Mouse (Mus musculus): ENCODE results near the gene Plcd1. TPM values are rescaled to one million over a fixed set of nuclear protein-coding genes. Genes with fewer than 3 reads are reported as not detected.
A peak's percentile ranks its signal among the peaks of the same experiment; 100 is the strongest.

The Plcd1 gene
- polyA plus RNA-seq, 1 experiment from 2014 or later = 16.6 TPM

DNA sequence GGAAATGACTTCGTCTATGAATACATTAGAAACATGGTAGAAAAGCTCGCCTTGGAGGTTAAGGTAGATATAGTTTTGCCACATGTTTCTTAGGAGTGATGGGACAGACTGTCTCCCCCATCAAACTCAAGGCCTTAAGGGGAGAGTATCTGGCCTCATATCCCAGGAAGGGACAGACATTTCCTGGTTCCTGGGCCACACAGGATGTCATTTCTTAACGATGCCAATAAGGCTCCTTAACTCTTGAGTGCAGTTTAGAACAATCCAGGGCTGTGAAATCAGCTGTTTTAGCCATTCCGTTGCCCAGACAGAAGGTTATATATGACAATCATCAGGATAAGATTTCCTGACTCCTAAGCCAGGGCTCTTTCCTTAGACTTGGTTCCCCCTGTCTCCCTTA, 62.3 kb downstream of the Plcd1 start:
- Histone ChIP-seq H3K4me2 (no peak overlapping the region), H3K9ac (replicated peaks) (no peak overlapping the region), H3K4me1 (peaks cover 50% of the 10 kb centered on the region), H3K27me3 (replicated peaks) (no peaks in the 10 kb centered on the region), H3K9me3 (replicated peaks) (no peaks in the 10 kb centered on the region), H3K4me3 (replicated peaks) (no peak overlapping the region), H3K36me3 (peaks cover 5% of the 10 kb centered on the region), H3K27ac (replicated peaks) (no peak overlapping the region)
- no peak for ATAC-seq (ENCODE audit: low FRiP score)
- WGBS = 87% methylated on average over 4 of the region's 4 CpGs

- no peak overlapping the region for H3K4me3 ChIP-seq (replicated peaks)
- H3K9me3 ChIP-seq (replicated peaks) = no peaks in the 10 kb centered on the region
- peaks cover 5% of the 10 kb centered on the region for H3K36me3 ChIP-seq
- no peaks in the 10 kb centered on the region for H3K27me3 ChIP-seq (replicated peaks)
- no peak overlapping the region for H3K27ac ChIP-seq (replicated peaks)
- ATAC-seq (ENCODE audit: low FRiP score) = no peak
- WGBS = 47% methylated on average over 7 of the region's 7 CpGs
- H3K4me1 ChIP-seq = peaks cover 39% of the 10 kb centered on the region
- H3K9ac ChIP-seq (replicated peaks) = no peak overlapping the region
- no peak overlapping the region for H3K4me2 ChIP-seq
Observed at GRCm38 (mm10) chr9:119029568-119029967, 63.7 kb downstream of the Plcd1 start.

DNA sequence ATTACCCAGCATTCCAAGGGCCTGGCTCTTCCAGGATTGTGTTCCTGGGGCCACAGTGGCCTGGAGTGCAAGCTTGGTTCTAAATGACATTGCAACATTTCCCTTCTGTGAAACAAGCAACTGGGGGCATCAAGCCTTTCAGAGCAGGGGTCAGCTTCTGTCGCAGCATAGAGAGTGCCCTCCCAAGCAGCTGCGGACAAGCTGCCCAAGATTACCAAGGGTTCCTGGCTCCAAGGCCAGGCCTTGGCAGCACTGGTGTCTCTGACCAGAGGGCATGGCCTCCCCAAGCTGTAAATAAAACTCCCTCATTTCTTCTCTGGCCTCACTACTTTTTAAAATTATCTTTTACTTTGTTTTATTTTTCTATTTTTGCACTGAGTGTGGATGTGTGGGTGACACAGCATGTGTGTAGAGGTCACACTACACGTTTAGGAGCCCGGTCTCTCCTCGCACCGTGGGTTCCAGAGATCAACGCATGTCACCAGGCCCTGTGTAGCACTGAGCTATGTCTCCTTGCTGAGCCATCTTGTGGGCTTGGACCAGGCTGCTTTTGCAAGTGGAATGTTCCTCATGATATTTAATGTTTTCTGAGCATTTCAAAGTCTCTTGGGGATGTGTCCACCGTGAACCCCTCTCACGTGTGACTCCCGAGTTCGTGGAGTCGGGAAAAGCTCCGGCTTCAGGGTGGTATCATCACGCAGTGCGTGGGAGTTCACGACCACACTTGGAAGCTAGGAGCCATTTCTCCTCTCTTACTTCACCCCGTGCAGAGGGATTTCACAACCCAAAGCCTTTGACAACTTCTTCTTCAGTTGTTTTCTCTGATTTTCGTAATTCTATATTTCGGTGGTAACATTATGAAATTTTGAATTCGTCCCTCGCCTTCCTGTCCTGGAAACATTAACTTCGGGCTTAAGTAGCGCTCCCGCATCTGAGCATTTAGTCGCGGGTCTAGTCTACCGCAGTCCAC, 64.8 kb downstream of the Plcd1 start:
- H3K36me3 ChIP-seq = peaks cover 5% of the 10 kb centered on the region
- peaks cover 28% of the 10 kb centered on the region for H3K4me1 ChIP-seq
- H3K9me3 ChIP-seq (replicated peaks) = no peaks in the 10 kb centered on the region
- no peaks in the 10 kb centered on the region for H3K27me3 ChIP-seq (replicated peaks)
- no peak for ATAC-seq (ENCODE audit: low FRiP score)
- H3K4me2 ChIP-seq = no peak overlapping the region
- H3K9ac ChIP-seq (replicated peaks) = no peak overlapping the region
- 96% methylated on average over 27 of the region's 27 CpGs for WGBS
- H3K4me3 ChIP-seq (replicated peaks) = no peak overlapping the region
- H3K27ac ChIP-seq (replicated peaks) = no peak overlapping the region

GRCm38 (mm10) chr9:119027337-119027736, 66.0 kb downstream of the Plcd1 start:
- H3K4me1 ChIP-seq = peaks cover 17% of the 10 kb centered on the region
- no peak overlapping the region for H3K27ac ChIP-seq (replicated peaks)
- ATAC-seq (ENCODE audit: low FRiP score) = no peak
- no peak overlapping the region for H3K9ac ChIP-seq (replicated peaks)
- WGBS = 89% methylated on average over 7 of the region's 7 CpGs
- no peak overlapping the region for H3K4me3 ChIP-seq (replicated peaks)
- H3K27me3 ChIP-seq (replicated peaks) = no peaks in the 10 kb centered on the region
- peaks cover 5% of the 10 kb centered on the region for H3K36me3 ChIP-seq
- no peaks in the 10 kb centered on the region for H3K9me3 ChIP-seq (replicated peaks)
- H3K4me2 ChIP-seq = no peak overlapping the region

GRCm38 (mm10) chr9:119025832-119026331, 67.4 kb downstream of the Plcd1 start:
- Histone ChIP-seq H3K9me3 (replicated peaks) (no peaks in the 10 kb centered on the region), H3K27me3 (replicated peaks) (no peaks in the 10 kb centered on the region), H3K36me3 (peaks cover 5% of the 10 kb centered on the region), H3K4me2 (no peak overlapping the region), H3K4me3 (replicated peaks) (no peak overlapping the region), H3K27ac (replicated peaks) (no peak overlapping the region), H3K4me1 (0 out of 2 replicates have a peak, but pooled peaks cover 4% of the 10 kb centered on the region), H3K9ac (replicated peaks) (no peak overlapping the region)
- 86% methylated on average over 7 of the region's 7 CpGs for WGBS
- ATAC-seq (ENCODE audit: low FRiP score) = no peak

DNA sequence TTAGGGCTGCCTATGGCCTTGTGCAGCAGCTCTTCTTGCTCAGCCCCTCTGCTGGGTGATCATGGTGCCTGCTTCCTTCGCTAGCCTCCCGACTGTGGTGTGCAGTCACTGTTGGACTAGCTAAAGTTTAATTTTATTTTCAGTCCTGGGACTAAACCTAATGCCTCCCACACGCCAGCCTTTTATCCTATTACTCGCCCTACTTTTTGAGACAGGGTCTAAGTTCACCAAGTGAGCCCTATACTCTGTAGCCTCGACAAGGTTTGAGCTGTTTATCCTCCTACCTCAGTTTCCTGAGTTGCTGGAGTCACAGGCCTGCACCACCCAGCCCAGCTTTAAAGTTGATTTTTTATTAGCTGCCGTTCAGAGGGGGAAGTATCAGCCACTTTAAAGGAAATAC, 68.0 kb downstream of the Plcd1 start:
- no peak for ATAC-seq (ENCODE audit: low FRiP score)
- 84% methylated on average over 6 of the region's 6 CpGs for WGBS

GRCm38 (mm10) chr9:119021731-119022130, 71.6 kb downstream of the Plcd1 start:
- no peak overlapping the region for H3K9ac ChIP-seq (replicated peaks)
- no peak for ATAC-seq (ENCODE audit: low FRiP score)
- no peaks in the 10 kb centered on the region for H3K9me3 ChIP-seq (replicated peaks)
- H3K4me2 ChIP-seq = no peak overlapping the region
- H3K36me3 ChIP-seq = peaks cover 9% of the 10 kb centered on the region
- 0 out of 2 replicates have a peak, but pooled peaks cover 4% of the 10 kb centered on the region for H3K4me1 ChIP-seq
- no peaks in the 10 kb centered on the region for H3K27me3 ChIP-seq (replicated peaks)
- no peak overlapping the region for H3K4me3 ChIP-seq (replicated peaks)
- no peak overlapping the region for H3K27ac ChIP-seq (replicated peaks)
- 73% methylated on average over 7 of the region's 7 CpGs for WGBS

More for the DNA sequence above, 68.0 kb downstream of the Plcd1 start:
- Histone ChIP-seq H3K4me1 (0 out of 2 replicates have a peak, but pooled peaks cover 4% of the 10 kb centered on the region), H3K4me2 (no peak overlapping the region), H3K9ac (replicated peaks) (no peak overlapping the region), H3K9me3 (replicated peaks) (no peaks in the 10 kb centered on the region), H3K36me3 (peaks cover 5% of the 10 kb centered on the region), H3K27ac (replicated peaks) (no peak overlapping the region; the same call in 1 of the 2 replicates), H3K4me3 (replicated peaks) (no peak overlapping the region), H3K27me3 (replicated peaks) (no peaks in the 10 kb centered on the region)

Small RNAs within 50 kb of the gene (microRNA-seq; reads per million reads assigned to microRNA genes)
- gene Mir26a-1 = 3.8 reads per million, percentile 15 among the genes with 10 or more reads in this experiment

Other genes starting within 250 kb of the Plcd1 start
- gene Ctdspl, start 167.0 kb downstream of the Plcd1 start, polyA plus RNA-seq (2015; fragmentation: Nextera tagmentation; extraction: Ambion mirVana) = 7.9 and 8.6 TPM in 2 replicates
- gene Vill, start 40.7 kb downstream of the Plcd1 start, polyA plus RNA-seq (2015; fragmentation: Nextera tagmentation; extraction: Ambion mirVana) = 5.3 and 7.3 TPM in 2 replicates
- gene Dlec1, start 9.0 kb upstream of the Plcd1 start, polyA plus RNA-seq (2015; fragmentation: Nextera tagmentation; extraction: Ambion mirVana) = 1.4 and 1.6 TPM in 2 replicates
- 5.6 and 6.4 TPM in 2 replicates for gene Acaa1b, start 63.6 kb upstream of the Plcd1 start, polyA plus RNA-seq (2015; fragmentation: Nextera tagmentation; extraction: Ambion mirVana)
- gene Gm47289, start 65.7 kb upstream of the Plcd1 start, polyA plus RNA-seq (2015; fragmentation: Nextera tagmentation; extraction: Ambion mirVana) = not detected in 2 replicates
- 0.08 TPM in 1 of 2 replicates, not detected in the other for gene Slc22a13, start 115.6 kb upstream of the Plcd1 start, polyA plus RNA-seq (2015; fragmentation: Nextera tagmentation; extraction: Ambion mirVana)
- 12.2 and 13.0 TPM in 2 replicates for gene Oxsr1, start 228.9 kb upstream of the Plcd1 start, polyA plus RNA-seq (2015; fragmentation: Nextera tagmentation; extraction: Ambion mirVana)
- 123 and 128 TPM in 2 replicates for gene Acaa1a, start 246.2 kb upstream of the Plcd1 start, polyA plus RNA-seq (2015; fragmentation: Nextera tagmentation; extraction: Ambion mirVana)
- gene Myd88, start 247.9 kb upstream of the Plcd1 start, polyA plus RNA-seq (2015; fragmentation: Nextera tagmentation; extraction: Ambion mirVana) = 6.2 and 13.1 TPM in 2 replicates